Mouse (Mus musculus) forebrain, embryonic 15.5 days (tissue): ENCODE data around the gene Rufy1. TPM values are rescaled to one million over a fixed set of nuclear protein-coding genes. Genes with fewer than 3 reads are reported as not detected.

Experiments
- ATAC-seq: fragments of 200-750 bp; cut with Nextera tagmentation; replicated peaks from 2 replicates; pipeline ENCODE4 v1.8.0; 2017; ENCODE audit warnings: mild to moderate bottlenecking, moderate TSS enrichment, moderate library complexity
- H3K27ac ChIP-seq: fragments of 300-500 bp; sonication (generic); replicated peaks from 2 replicates; pipeline ENCODE4 v1.5.1; 2015; ENCODE audit warnings: mild to moderate bottlenecking, inconsistent platforms
- H3K27me3 ChIP-seq: fragments of 300-500 bp; sonication (generic); 2 replicates; pipeline ENCODE4 v1.6.1; 2015; ENCODE audit warnings: inconsistent platforms
- H3K36me3 ChIP-seq: fragments of 300-500 bp; sonication (generic); 2 replicates; pipeline ENCODE4 v1.6.1; 2015; ENCODE audit warnings: mild to moderate bottlenecking, inconsistent platforms
- H3K4me1 ChIP-seq: fragments of 300-500 bp; sonication (generic); 2 replicates; pipeline ENCODE4 v1.6.1; 2015; ENCODE audit warnings: inconsistent platforms
- H3K4me2 ChIP-seq: fragments of 300-500 bp; sonication (generic); replicated peaks from 2 replicates; pipeline ENCODE4 v1.6.1; 2015; ENCODE audit warnings: mild to moderate bottlenecking, inconsistent platforms
- H3K4me3 ChIP-seq: fragments of 300-500 bp; sonication (generic); 2 replicates; pipeline ENCODE4 v1.5.1; 2015; ENCODE audit warnings: mild to moderate bottlenecking, inconsistent platforms
- H3K9ac ChIP-seq: fragments of 300-500 bp; sonication (generic); replicated peaks from 2 replicates; pipeline ENCODE4 v1.6.1; 2015; ENCODE audit warnings: mild to moderate bottlenecking, inconsistent platforms
- H3K9me3 ChIP-seq: fragments of 300-500 bp; sonication (generic); 2 replicates; pipeline ENCODE4 v1.6.1; 2016; ENCODE audit warnings: inconsistent platforms
- WGBS: fragments of 180-500 bp; shearing (Covaris S2); methylation state at CpG from one replicate; pipeline ENCODE4 v1.1.7; 2015; ENCODE audit warnings: mixed read lengths; 5-methylcytosine and 5-hydroxymethylcytosine counted together
- polyA plus RNA-seq: library from polyadenylated mRNA; unstranded; fragments of >200 nt; fragmentation: Nextera tagmentation; extraction: Ambion mirVana; gene quantifications from 2 replicates; pipeline ENCODE4 v1.2.1, GENCODE M21; 2015

Rufy1 gene
- polyA plus RNA-seq, 1 experiment from 2014 or later: 30.0 TPM

DNA sequence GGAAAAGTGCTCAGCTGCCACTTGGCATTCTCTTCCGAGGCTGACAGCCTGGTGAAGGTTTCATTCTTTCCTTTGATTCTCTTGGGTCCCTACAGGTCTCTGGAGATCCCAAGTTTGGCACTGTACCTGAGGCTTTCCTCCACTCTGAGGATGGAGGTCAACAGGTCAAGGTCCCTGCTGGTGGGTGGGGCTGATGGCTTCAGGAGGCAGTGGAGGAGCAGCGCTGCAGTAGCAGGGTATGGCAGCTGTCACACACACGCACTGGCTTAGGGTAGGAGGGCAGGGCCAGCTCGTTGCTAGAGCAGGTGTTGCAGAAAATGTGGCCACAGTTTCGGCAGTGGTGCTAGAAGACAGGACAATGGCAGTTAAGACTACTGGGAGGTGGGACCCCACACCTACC, 41.3 kb downstream of the Rufy1 start:
- Histone ChIP-seq H3K27ac (no peak overlapping the region), H3K4me1 (no peaks in the 10 kb centered on the region), H3K9me3 (no peaks in the 10 kb centered on the region), H3K4me3 (no peak overlapping the region), H3K4me2 (no peak overlapping the region), H3K36me3 (peaks cover 73% of the 10 kb centered on the region), H3K27me3 (no peaks in the 10 kb centered on the region), H3K9ac (no peak overlapping the region)
- no peak for ATAC-seq
- WGBS: 77% methylated on average over 5 of the region's 5 CpGs

GRCm38 (mm10) chr11:50389011-50389410, 41.9 kb downstream of the Rufy1 start:
- Histone ChIP-seq H3K9ac (no peak overlapping the region), H3K9me3 (no peaks in the 10 kb centered on the region), H3K27me3 (no peaks in the 10 kb centered on the region), H3K27ac (no peak overlapping the region; the same call in 1 of the 2 replicates), H3K4me3 (no peak overlapping the region), H3K4me2 (no peak overlapping the region), H3K36me3 (peaks cover 71% of the 10 kb centered on the region), H3K4me1 (no peaks in the 10 kb centered on the region)
- ATAC-seq: no peak
- WGBS: 73% methylated on average over 3 of the region's 3 CpGs

DNA sequence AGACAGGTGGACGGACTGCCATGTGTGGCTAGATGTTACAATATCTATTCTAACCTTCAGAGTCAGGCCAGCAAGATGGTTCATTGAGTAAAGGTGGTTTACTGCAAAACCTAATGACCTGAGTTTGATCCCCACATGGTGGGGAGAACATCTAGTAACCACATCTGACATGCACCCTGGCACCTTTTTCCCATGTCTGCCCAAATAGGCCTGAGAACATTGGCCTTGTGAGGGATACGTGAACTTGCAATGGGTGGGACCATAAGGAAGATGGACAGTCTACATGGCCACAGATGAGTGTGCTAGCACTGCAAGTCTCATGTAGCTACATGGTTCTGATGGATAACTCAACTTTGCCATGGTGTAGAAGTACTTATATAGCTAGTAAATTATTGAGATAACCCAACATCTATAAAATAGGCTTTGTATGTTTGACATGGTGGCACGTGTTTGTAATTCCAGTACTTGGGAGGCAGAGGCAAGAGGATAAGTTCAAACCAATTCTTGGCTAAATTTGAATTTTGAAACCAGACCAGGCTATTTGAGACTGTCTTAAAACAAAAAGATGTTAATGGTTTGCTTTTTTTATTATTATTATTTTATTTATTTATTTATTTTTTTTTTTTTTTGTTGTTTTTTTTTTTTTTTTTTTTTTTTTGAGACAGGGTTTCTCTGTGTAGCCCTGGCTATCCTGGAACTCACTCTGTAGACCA, 42.6 kb downstream of the Rufy1 start:
- H3K4me2 ChIP-seq: no peak overlapping the region
- H3K4me1 ChIP-seq: no peaks in the 10 kb centered on the region
- H3K9ac ChIP-seq: no peak overlapping the region
- no peak overlapping the region for H3K27ac ChIP-seq
- H3K36me3 ChIP-seq: peaks cover 68% of the 10 kb centered on the region
- no peak for ATAC-seq
- no peaks in the 10 kb centered on the region for H3K27me3 ChIP-seq
- 93% methylated on average over 3 of the region's 3 CpGs for WGBS
- H3K4me3 ChIP-seq: no peak overlapping the region
- H3K9me3 ChIP-seq: no peaks in the 10 kb centered on the region

- Histone ChIP-seq H3K36me3 (peaks cover 71% of the 10 kb centered on the region), H3K27ac (no peak overlapping the region), H3K4me3 (no peak overlapping the region), H3K4me2 (no peak overlapping the region), H3K9me3 (no peaks in the 10 kb centered on the region), H3K9ac (no peak overlapping the region), H3K27me3 (no peaks in the 10 kb centered on the region), H3K4me1 (peaks cover 1% of the 10 kb centered on the region)
- WGBS: 92% methylated on average over 4 of the region's 4 CpGs
- no peak for ATAC-seq
These were observed 43.2 kb downstream of the Rufy1 start for GRCm38 (mm10) chr11:50387697-50388096.

DNA sequence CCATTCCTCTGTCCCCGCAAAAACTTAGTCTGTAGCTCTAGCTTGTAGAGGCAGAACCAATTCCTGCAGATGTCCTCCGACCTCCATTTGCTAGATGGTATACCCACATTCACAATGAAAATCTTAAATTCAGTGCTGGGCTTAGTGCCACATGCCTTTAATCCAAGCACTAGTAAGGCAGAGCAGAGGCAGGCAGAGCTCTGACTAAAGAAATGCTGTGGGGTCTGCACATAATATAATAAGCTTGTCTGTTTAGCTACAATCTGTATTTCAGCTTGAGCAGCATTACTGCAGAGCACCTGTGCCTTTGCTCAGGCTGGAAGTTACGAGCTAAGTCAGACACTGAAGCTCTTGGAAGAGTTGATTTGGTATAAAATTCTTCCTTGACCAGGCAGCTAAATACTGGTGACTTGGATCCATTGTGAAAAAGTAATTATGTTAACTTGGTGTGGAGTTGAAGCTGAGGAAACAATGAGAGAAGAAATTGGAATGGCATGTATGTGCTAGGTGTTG, 43.7 kb downstream of the Rufy1 start:
- peaks cover 76% of the 10 kb centered on the region for H3K36me3 ChIP-seq
- WGBS: 81% methylated on average over 3 of the region's 3 CpGs
- peaks cover 5% of the 10 kb centered on the region for H3K4me1 ChIP-seq
- H3K4me3 ChIP-seq: no peak overlapping the region
- ATAC-seq: no peak
- H3K9me3 ChIP-seq: no peaks in the 10 kb centered on the region
- H3K9ac ChIP-seq: no peak overlapping the region
- no peaks in the 10 kb centered on the region for H3K27me3 ChIP-seq
- H3K27ac ChIP-seq: no peak overlapping the region
- H3K4me2 ChIP-seq: no peak overlapping the region

DNA sequence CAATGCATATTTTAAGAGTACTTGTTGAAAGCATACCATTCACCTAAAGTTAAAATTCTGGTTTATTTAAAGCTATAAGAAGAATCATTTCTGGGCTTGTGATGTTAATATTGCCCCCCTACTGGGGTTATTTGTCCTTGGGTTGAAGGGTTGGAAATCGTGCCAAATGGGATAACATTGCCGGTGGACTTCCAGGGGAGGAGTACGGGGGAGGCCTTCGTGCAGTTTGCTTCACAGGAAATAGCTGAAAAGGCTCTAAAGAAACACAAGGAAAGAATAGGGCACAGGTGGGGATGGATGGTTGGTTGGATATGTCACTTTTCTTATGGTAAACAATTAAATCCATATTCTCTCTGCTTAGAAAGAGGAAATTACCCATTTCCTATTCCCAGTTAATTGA, 49.6 kb downstream of the Rufy1 start:
- peak overlapping the region; percentile 38; the same call in 1 of the 2 replicates for H3K9ac ChIP-seq
- H3K36me3 ChIP-seq: peaks cover 42% of the 10 kb centered on the region
- H3K4me3 ChIP-seq: peak overlapping the region; percentile 36
- 15% methylated on average over 4 of the region's 4 CpGs for WGBS
- no peak for ATAC-seq
- H3K4me1 ChIP-seq: peaks cover 30% of the 10 kb centered on the region
- H3K27me3 ChIP-seq: no peaks in the 10 kb centered on the region
- no peaks in the 10 kb centered on the region for H3K9me3 ChIP-seq
- peak overlapping the region; percentile 55 for H3K4me2 ChIP-seq
- H3K27ac ChIP-seq: no peak overlapping the region

DNA sequence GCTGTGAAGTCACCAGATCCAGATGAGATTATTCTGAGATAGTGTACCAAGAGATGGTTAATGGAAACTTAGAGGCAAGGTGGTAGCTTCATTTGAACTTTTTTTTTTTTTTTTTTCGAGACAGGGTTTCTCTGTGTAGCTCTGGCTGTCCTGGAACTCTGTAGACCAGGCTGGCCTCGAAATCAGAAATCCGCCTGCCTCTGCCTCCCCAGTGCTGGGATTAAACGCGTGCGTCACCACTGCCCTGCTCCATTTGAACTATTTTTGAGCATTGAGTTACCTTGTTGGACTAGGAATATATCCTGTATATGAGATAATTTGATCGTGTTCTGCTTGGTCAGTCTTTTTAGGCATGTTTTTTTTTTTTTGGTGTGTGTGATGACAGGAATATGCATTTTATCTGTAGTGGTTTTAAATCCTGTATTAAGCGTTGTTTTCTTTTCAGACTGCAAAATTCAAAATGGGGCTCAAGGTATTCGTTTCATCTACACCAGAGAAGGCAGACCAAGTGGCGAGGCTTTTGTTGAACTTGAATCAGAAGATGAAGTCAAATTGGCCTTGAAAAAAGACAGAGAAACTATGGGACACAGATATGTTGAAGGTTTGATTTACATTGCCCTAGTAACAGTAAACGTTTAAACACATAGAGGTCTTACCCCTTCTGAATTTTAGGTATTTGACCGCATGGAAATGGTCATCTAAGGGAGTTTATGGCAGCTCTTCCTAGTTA, 51.7 kb downstream of the Rufy1 start:
- no peak for ATAC-seq
- H3K4me3 ChIP-seq: peak overlapping the region; percentile 87
- H3K36me3 ChIP-seq: peaks cover 29% of the 10 kb centered on the region
- no peaks in the 10 kb centered on the region for H3K27me3 ChIP-seq
- 63% methylated on average over 12 of the region's 12 CpGs for WGBS
- H3K9me3 ChIP-seq: no peaks in the 10 kb centered on the region
- peak overlapping the region; percentile 99 for H3K9ac ChIP-seq
- H3K4me2 ChIP-seq: peak overlapping the region; percentile 59
- no peak overlapping the region for H3K27ac ChIP-seq
- H3K4me1 ChIP-seq: peaks cover 34% of the 10 kb centered on the region

GRCm38 (mm10) chr11:50377892-50378684, 52.8 kb downstream of the Rufy1 start:
- peak overlapping the region; percentile 87 for H3K4me3 ChIP-seq
- no peaks in the 10 kb centered on the region for H3K27me3 ChIP-seq
- H3K9me3 ChIP-seq: no peaks in the 10 kb centered on the region
- H3K4me1 ChIP-seq: peaks cover 34% of the 10 kb centered on the region
- H3K4me2 ChIP-seq: peak overlapping the region; percentile 59
- ATAC-seq: peak; percentile 81
- H3K9ac ChIP-seq: peak overlapping the region; percentile 99
- WGBS: 1% methylated on average over 71 of the region's 71 CpGs
- H3K36me3 ChIP-seq: peaks cover 23% of the 10 kb centered on the region
- H3K27ac ChIP-seq: peak overlapping the region; percentile 99

GRCm38 (mm10) chr11:50376911-50377891, 53.7 kb downstream of the Rufy1 start, which contains the start of gene Hnrnph1:
Gene Hnrnph1 (plus strand): TSS chr11:50376990.
- H3K27ac ChIP-seq: peak within 1 kb of the TSS; percentile 99
- peak within 1 kb of the TSS; percentile 86 for H3K4me2 ChIP-seq
- peaks cover 15% of the 10 kb centered on the region for H3K36me3 ChIP-seq
- no peaks in the 10 kb centered on the region for H3K27me3 ChIP-seq
- H3K4me3 ChIP-seq: peak within 1 kb of the TSS; percentile 87
- no peaks in the 10 kb centered on the region for H3K9me3 ChIP-seq
- peak; percentile 93 for ATAC-seq
- peaks cover 28% of the 10 kb centered on the region for H3K4me1 ChIP-seq
- WGBS: under 1% methylated on average over 76 of the region's 76 CpGs
- H3K9ac ChIP-seq: peak within 1 kb of the TSS; percentile 99

- peaks cover 10% of the 10 kb centered on the region for H3K36me3 ChIP-seq
- H3K9me3 ChIP-seq: no peaks in the 10 kb centered on the region
- peaks cover 27% of the 10 kb centered on the region for H3K4me1 ChIP-seq
- H3K27ac ChIP-seq: peak overlapping the region; percentile 99
- ATAC-seq: no peak
- H3K9ac ChIP-seq: peak overlapping the region; percentile 85
- WGBS: 25% methylated on average over 10 of the region's 10 CpGs
- peak overlapping the region; percentile 86 for H3K4me2 ChIP-seq
- H3K27me3 ChIP-seq: no peaks in the 10 kb centered on the region
- peak overlapping the region; percentile 87 for H3K4me3 ChIP-seq
These were observed 54.7 kb downstream of the Rufy1 start for GRCm38 (mm10) chr11:50376156-50376790.
